Mouse (Mus musculus): ENCODE data around the gene Abcc8. TPM values are rescaled to one million over a fixed set of nuclear protein-coding genes. Genes with fewer than 3 reads are reported as not detected.
"Not testable (repeated sequence)": the region's sequence is repeated elsewhere in the genome, so short reads cannot be mapped to it uniquely, and the experiment has no call there.

The Abcc8 gene
- total RNA-seq (2014; fragmentation: Nextera tagmentation): not detected in 2 replicates
- not detected in 2 replicates for total RNA-seq (2017)

DNA sequence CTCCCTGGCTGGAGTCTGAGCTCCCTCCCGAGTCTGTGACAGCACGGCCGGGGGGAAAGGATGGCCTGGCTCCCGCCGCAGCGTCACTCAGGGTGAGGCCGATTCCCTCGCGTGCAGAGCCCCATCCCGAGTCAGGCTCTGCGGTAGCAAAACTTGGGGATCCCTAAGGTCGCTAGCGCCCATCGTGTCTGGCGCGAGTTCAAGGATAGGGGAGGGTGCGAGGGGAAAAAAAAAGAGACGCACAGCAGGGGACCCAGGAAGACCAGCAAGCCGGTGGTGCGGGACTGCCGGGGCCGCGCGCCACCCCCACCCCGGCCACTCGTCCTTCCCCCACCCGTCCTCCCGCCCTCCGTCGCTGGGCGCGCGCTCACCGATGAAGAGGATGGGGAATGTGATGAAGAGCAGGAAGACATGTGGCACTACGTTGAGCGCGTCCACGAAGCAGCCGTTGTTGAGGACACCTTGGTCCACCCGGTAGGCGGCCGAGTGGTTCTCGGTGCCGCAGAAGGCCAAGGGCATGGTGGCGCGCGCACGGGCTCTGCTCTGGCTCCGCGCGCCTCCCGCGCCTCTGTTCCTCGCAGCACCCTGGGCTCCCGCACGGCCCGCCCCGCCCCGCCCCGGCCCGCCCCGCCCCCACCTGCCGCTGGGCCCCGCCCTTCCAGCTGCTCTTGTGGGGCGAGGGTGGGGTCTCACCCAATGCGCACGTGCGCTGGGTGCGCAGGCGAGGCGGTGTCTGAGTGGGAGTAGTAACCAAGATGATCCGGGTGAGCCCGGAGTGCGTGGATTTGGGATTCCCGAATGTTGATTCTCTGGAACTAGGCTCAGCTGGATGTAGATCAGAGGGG, at the start of gene Abcc8:
Abcc8 (minus strand) TSS at position 603 of the 845 bp plus-strand sequence.
- ATAC-seq (replicated peaks; ENCODE audit: poor library complexity, severe bottlenecking): no peak

DNA sequence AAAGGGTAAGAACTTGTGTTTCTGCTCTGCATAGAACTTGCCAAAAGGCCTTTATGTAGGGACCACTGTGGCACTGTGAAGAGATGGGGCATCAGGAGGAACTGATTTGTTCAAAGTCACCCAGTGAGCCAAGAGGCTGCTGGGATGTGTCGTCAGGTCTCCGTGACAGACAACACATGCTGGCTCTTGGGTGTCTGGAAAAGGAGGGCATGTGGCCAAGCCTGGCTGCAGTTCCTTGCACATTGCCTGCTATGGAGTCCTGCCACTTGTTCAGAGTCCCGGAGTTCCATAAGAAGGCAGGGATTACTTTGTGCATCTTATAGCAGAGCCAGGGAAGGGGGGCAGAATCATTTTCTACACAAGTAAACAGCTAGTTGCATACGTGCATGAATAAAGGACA, 47.1 kb upstream of the Abcc8 start:
- no peak for ATAC-seq (replicated peaks; ENCODE audit: poor library complexity, severe bottlenecking)

DNA sequence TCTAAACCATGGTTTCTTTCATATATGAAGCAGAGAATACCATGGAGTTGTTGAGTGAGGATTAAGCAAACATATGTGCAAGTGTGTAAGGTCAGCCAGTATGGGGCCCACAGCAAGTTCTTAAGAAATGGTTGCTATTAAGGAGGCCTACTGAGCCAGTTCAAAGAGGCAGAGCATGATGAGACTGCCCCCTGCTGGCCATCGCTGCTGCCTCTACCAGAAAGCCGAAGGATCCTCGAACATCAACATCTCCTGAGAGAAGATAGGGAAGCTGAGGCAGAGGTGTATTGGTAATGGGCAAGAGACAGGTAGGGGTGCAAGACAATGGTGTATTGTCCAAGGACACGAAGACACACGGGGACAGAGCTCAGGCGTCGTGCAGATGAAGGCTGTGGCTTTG, 46.4 kb upstream of the Abcc8 start:
- ATAC-seq (replicated peaks; ENCODE audit: poor library complexity, severe bottlenecking): 0 out of 2 replicates have a peak, but pooled peaks have one; percentile 20

DNA sequence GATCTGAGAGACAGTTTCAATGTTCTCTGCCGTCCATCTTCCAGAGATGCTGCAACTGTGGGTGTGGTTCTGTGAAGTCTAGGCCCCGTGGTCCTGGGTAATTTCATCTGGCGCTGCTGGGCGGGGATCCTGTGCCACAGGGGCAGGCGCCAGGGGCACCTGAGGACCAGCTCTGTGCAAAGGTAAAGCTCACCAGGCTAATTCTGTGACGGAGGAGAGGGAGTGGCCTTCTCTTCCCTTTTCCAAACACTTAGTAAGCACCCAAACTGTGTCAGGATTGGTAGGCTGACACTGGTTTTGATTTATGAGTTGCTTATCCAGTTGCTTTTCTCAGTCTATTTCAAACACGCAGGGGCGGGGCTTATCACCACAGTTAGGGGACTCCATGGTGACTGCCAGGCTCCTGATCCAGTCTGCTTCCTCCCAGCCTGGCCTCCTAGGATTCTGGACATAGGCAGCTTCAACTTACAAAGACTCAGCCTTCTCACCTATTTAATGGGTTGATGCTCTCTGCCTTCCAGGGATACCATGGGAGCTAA, 40.8 kb upstream of the Abcc8 start:
- ATAC-seq (replicated peaks; ENCODE audit: poor library complexity, severe bottlenecking): no peak

DNA sequence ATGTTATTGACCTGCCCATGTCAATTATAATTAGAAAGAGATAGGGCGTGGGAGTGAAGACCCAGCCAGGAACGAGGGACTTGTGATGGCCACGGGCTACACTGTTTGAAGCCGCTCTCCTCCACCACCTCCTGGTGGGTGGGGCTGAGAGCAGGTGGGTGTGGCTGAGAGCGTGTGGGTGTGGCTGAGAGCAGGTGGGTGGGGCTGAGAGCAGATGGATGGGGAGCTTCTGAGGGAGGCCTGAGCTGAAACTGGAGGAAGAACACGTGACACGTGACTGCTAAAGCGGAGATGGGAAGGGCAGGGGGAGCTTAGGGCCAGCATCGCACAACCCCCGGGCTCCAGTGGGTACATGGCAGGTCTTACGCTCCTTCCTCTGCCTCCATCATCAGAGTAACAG, 38.6 kb upstream of the Abcc8 start:
- peak; percentile 50; the same call in 1 of the 2 replicates for ATAC-seq (replicated peaks; ENCODE audit: poor library complexity, severe bottlenecking)

DNA sequence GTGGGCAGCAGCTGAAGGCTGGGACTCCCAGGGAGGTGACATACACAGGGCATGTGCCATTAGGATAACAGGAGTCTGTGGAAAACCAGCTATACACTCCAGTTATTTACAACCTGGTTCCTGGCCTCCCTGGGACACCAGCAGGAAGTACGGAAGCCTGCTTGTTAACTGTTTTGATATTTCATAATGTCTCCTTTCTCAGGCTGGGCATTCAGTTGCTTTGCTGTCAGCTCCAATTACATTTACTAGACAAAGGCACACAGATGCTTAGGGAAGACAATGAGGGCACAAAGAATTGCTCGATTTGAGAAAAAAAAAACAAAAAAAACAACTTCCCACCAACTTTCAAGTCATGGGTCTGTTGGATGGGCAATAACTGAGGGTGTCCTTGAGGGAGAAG, 36.6 kb upstream of the Abcc8 start:
- no peak for ATAC-seq (replicated peaks; ENCODE audit: poor library complexity, severe bottlenecking)

DNA sequence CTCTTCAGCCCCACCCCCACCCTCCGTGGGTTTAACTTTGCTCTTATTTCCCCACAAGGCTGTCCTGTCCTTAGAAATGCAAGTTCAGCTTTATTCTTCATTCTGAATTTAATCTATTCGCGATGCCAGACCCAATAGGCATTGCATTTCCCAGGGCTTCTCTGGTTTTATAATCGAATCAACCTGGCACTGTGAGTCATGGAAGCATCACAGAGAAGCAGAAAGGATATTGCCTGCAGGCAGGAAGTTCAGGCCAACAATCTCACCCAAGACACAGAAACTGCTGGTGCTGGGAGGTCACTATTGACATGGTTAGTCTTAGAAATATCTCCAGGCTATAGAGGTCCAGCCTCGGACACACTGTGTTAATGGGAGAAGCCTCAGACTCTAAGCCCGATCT, 30.4 kb upstream of the Abcc8 start:
- no peak for ATAC-seq (replicated peaks; ENCODE audit: poor library complexity, severe bottlenecking)

DNA sequence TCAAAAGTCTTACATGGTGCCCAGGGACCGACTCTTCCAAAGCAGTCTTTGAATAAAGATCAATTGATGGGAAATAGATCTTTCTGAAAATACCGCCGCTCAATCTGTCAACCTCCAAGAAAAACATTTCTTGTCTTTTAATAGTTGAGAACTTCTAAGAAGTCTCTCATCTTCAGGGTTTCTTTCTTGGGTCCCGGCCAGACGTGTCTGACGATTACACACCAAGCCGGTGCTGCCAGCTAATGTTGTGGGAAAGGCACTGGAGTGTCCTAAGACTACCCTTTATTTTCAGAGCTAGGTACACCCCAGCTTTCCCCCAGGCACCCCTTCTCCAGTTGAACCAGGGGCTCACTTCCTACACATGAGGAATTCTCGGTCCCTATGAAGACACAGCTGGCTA, 28.3 kb upstream of the Abcc8 start:
- no peak for ATAC-seq (replicated peaks; ENCODE audit: poor library complexity, severe bottlenecking)

DNA sequence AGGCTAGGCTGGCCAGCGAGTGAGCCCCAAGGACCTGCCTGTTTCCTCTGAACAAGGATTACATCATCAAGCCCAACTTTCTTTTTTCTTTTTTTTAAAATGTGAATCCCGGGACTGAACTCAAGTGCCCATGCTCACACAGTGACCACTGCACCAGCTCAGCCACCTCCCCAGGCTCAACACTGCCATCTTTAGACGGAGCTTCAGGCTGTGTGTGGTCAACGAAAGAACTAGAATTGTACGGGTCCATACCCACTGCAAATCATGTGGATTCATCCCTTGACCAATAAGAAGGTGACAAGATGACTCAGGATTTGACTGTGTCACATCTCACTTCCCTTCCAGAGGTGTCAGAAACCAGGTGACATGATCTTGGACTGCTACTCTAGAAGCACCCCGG, 24.9 kb upstream of the Abcc8 start:
- no peak for ATAC-seq (replicated peaks; ENCODE audit: poor library complexity, severe bottlenecking)

DNA sequence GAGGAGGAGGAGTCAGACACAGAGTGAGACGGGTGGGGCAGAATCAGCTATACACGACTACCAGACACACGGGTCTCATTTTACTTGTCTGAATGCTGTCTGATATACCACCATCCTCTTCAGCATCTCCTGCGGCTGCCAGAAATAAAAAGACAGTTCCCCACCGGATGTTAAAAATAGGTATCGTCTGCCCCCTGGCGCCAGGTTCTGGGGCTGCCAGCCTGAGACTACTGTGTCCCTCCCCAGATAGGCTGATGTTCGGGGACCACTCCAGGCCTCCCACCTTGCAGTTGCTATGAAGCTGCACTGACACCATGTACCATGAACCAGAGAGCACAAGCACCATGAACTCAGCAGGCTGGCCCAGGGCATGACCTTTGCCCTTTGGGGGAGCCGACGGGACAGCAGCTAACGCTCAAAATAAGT, 24.2 kb upstream of the Abcc8 start:
- peak; percentile 42; the same call in 1 of the 2 replicates for ATAC-seq (replicated peaks; ENCODE audit: poor library complexity, severe bottlenecking)

DNA sequence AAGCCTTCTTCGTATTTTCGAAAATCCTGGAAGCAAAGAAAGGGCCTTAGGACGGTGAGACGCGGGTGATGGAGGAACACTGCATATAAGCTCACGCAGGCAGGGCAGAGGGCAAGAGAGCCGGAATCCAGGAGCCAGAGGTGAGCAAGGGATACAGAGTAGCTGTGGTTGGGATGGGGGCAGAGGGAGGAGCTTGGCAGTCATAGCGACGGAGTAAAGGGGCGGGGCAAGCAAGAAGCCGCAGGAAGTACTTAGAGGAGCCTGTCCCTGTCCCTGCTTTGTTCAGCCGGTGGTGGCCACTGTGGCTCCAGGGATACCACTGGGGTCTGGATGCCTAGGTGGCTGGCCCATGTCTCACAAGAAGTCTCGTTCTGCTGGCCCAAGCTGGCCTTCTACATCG, 21.8 kb upstream of the Abcc8 start:
- ATAC-seq (replicated peaks; ENCODE audit: poor library complexity, severe bottlenecking): no peak

DNA sequence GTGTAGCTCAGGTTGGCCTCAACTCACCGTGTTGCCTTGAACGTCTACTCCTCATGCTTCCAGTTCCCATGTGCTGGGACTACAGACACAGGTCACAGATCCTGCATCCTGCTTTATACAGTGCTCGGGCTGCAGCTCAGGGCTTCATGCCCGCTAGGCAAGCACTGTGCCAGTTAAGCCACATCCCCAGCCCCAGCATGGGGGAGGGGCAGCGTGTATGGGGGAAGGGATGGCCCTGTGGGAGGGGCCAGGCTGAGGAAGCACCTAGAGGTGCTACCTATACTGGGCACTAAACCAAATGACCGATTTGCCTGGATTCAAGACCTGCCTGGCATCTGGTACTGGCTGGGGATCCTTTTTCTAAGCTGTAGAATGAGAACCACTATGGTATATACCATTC, 20.2 kb upstream of the Abcc8 start:
- ATAC-seq (replicated peaks; ENCODE audit: poor library complexity, severe bottlenecking): no peak

DNA sequence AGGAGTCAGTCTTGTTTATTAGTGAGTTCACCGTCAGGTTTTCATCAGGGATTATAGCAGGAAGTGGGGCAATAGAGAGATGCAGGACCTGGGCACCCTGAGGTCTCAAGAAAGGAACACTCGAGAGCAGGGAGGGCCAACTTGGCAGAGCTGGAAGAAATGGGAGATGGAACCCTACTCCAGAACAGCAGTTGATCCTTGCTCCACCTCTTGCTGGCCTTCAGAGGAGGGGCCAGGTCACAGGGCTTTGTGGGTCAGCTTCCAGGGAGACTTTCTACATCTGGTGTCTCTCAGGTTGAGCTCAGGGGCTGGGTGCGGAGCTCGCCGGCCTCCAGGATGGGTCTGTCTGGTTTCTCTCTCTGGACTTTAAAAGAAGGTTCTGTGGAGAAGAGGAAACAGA, 15.5 kb upstream of the Abcc8 start:
- no peak for ATAC-seq (replicated peaks; ENCODE audit: poor library complexity, severe bottlenecking)

DNA sequence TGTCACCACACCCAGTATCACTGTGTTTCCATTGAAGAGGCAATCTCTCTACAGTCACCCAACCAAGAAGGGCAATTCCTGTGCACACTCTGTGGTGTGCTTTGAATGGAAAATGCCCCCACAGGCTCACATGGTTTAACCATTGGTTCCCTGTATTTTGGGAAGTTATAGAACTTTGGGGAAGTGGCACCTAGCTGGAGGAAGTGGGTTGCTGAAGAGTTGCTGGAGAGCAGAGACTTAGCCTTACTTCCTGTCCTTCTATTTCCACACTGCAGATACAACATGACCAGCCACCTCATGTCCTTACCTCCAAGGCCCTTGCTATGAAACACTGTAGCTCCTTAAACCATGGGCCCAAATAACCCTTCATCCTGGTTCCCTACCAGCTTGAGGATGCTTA, 4.4 kb upstream of the Abcc8 start:
- peak; percentile 85 for ATAC-seq (replicated peaks; ENCODE audit: poor library complexity, severe bottlenecking)

DNA sequence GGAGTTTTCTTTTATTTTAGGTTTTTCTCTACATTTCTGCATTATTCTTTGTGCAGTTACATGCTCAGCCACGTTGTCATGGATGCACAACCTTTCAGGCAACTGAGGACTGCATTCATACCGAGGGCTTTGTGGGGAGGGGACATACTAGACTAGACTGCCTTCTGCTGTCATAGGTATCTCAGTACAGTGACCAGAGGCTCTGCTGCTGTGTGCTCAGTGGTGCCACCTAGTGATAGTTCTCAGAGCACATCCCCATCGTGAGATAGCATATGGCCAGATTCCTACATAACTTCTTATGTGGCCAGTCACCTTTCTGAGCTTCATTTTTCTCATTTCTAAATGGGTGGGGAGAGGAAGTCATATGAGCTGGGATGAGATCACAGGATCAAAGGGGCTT, 1.8 kb upstream of the Abcc8 start:
- ATAC-seq (replicated peaks; ENCODE audit: poor library complexity, severe bottlenecking): peak; percentile 41; the same call in 1 of the 2 replicates

DNA sequence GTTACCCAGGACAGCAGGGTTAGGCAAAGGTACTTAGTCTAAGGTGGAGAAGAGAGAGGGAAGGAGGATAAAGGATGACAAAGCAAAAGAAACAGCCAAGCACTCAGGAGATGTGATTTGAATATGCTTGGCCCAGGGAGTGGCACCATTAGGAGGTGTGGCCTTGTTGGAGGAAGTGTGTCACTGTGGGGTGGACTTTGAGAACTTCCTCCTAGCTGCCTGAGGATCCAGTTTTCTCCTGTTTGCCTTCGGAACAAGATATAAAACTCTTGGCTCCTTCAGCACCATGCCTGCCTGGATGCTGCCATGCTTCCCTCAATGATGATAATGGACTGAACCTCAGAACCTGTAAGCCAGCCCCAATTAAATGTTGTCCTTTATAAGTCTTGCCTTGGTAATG, 10.9 kb downstream of the Abcc8 start:
- not testable (repeated sequence) for ATAC-seq (replicated peaks; ENCODE audit: poor library complexity, severe bottlenecking)

DNA sequence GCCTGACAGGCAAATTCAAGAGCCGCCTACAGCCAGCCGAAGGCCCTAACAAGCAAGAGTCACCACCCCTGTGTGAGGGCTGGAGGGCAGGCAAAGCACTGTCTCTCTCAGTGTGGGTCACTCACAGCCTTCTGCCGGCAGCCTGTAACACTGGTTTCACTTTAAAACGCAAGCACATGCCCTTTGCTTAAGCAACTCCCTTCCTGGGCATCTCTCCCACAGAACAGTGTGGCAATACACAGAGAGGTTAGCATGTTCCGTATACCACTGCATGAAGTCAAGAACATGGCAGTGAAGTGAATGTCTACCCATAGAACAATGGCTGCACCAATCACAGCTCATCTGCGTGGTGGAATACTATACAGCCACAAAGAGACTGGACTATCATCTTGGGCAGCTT, 11.4 kb downstream of the Abcc8 start:
- ATAC-seq (replicated peaks; ENCODE audit: poor library complexity, severe bottlenecking): peak; percentile 69

DNA sequence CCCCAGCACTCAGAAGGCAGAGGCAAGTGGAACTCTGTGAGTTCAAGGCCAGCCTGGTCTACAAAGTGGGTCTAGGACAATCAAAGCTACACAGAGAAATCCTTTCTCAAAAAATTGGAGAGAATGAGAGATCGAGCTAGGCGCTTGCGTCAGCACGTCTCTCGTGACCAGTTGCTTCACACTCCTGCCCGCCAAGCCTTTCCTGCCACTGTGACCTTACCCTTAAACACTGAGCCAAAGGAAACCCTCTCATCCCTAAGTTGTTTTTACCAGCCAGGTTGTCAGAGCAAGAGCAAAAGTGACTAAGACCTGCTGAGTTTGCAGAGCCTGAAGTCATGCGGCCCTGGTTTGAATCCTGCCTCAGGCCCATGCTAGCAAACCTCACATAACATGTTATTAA, 11.9 kb downstream of the Abcc8 start:
- no peak for ATAC-seq (replicated peaks; ENCODE audit: poor library complexity, severe bottlenecking)

DNA sequence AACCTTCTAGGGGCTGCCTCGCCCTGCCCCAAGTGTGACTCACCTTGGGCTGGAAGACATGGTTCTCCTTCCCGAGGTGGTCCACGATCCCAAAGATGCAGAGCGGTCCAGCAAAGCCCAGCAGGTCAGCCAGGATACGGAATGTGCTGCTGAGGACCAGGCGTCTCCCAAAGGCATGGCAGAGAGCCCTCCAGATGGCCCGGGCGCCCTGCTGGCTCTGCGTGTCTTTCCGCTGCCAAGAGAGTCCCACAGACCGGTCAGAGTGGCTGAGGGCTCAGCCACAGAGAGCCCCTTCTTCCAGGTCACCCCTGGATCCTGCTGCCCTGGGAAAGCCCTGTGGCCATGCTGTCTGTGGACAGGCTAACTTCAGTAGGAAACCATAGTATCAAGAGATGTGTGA, 14.0 kb downstream of the Abcc8 start:
- no peak for ATAC-seq (replicated peaks; ENCODE audit: poor library complexity, severe bottlenecking)

DNA sequence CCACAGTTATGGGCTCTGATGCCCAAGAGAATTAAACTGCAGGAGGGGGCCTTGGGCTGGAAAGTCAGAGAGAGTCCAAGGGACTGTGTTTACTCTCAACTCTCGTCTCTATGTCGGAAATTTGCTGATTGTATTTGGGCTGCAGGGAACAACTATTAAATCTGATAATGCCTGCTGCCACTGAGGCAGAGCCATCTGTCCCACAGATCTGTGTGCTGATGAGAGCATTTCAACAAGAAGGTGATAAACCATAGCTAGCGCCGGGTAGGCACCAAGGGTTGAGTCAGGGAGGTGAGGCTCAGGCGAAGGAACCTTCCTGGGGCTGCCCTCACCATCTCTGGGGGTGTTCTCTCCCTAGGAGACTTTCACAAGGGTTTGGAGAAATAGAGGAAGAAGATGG, 17.1 kb downstream of the Abcc8 start:
- no peak for ATAC-seq (replicated peaks; ENCODE audit: poor library complexity, severe bottlenecking)

DNA sequence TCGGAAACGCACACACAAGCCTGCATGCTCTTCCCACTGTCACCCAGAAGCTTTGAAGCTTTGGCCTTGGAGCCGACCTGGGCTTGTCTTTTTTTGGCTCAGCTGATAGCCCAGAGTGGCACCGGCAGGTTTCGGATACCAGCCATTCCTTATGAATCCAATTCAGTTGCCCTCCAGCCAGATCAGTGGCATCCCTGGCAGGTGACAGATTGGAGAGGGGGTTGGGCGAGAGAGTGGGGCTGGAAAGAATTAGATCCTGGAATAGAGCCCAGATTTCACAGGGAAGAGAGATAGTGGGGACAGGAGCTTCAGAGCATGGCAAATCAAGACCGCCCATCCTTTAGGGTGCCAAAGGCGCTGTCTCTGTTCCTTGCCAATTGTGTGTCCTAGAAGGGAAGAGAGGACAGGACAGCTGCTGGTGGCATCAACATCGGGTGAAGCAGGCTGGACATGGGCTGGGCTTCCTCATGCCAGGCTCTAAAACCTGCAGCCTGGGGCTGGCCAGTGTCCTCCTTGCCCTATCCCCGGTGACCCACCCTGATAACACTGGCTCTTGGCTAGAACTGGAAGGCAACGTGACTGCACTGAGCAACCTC, 17.6 kb downstream of the Abcc8 start:
- no peak for ATAC-seq (replicated peaks; ENCODE audit: poor library complexity, severe bottlenecking)

DNA sequence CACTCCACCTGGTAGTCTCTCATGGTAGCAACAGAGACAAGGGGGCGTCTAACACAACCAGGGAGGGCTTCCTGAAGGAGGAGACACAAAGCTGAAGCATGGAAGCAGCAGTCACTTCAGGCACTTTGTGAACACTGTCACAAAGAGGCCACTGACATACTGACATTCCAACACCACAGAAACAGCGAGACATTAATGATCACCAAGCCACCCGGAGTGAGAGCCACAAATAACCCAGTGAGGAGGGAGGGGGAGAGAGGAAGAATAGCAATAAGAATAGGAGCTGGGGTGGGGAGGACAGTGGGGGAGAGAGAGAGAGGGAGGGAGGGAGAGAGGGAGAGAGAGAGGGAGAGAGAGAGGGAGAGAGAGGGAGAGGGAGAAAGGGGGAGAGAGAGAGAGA, 18.2 kb downstream of the Abcc8 start:
- ATAC-seq (replicated peaks; ENCODE audit: poor library complexity, severe bottlenecking): no peak
